Mouse (Mus musculus): ENCODE data around the gene Rsph14.

DNA sequence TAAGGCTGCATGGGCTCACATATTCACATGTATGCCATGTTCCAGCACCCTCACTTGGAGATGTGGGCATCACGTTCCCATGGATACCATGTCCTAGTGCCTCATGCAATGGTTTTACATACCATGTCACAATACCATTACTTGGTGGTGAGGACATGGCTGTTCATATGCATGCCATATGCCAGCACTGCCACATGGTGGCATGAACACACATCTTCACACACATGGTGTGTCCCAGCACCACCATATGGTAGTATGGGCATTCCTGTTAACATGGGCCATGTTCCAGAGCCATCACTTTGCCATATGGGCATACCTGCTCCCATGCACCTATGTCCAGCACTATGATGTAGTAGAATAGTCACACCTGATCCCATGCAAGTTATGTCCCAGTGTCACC is 91.6 kb downstream of the Rsph14 start:
- TF ChIP-seq CTCF (IDR thresholded peaks at IDR 0.05; ENCODE audit: insufficient read depth, low read length) (no peak), POLR2A (IDR thresholded peaks at IDR 0.05; ENCODE audit: borderline replicate concordance, extremely low read depth, low read depth, low read length) (no peak)
